Mouse (Mus musculus): ENCODE measurements around the gene 4933427I04Rik. TPM values are rescaled to one million over a fixed set of nuclear protein-coding genes. Genes with fewer than 3 reads are reported as not detected.

Gene 4933427I04Rik
- total and polyA plus RNA-seq, 2 experiments from 2014 or later, result 0.06 TPM; not detected in 1

DNA sequence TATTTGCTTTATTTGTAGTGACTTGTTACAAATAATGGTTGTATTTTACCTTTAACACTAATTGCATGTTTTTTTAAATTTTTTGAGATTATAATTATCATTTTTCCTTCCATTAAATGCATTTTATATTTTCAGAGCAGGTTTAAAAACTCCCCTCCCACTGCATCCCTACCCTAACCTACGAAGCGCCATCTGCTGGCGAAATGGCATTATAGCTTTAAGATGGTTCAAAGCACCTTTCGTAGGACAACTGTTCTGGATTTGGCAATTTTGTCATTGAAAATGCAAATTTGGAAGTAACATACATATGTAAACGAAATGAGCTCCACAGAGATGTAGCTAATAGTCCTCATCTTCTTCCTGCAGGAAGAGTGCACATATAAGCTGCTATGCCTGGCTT lies 39.2 kb downstream of the 4933427I04Rik start:
- Histone ChIP-seq H3K4me3 (ENCODE audit: low read depth, low read length) (no peak overlapping the region), H3K36me3 (ENCODE audit: insufficient read depth, low read length) (no peaks in the 10 kb centered on the region), H3K27me3 (ENCODE audit: insufficient read depth, low read length) (no peaks in the 10 kb centered on the region), H3K4me1 (ENCODE audit: insufficient read depth, low read length) (no peaks in the 10 kb centered on the region), H3K27ac (ENCODE audit: low read depth, low read length) (no peak overlapping the region), H3K9me3 (ENCODE audit: low read length) (no peaks in the 10 kb centered on the region), H3K9ac (replicated peaks; ENCODE audit: low read length, poor library complexity, severe bottlenecking) (no peak overlapping the region), H3K4me2 (ENCODE audit: low read depth, low read length, poor library complexity, severe bottlenecking) (no peak overlapping the region)
- ATAC-seq (ENCODE audit: low FRiP score) (no peak), DNase-seq (ENCODE audit: low spot score) (peak; percentile 82)
- TF ChIP-seq CTCF (IDR thresholded peaks at IDR 0.05), result peak; percentile 92
- WGBS, result 9% methylated on average over 5 of the region's 5 CpGs

DNA sequence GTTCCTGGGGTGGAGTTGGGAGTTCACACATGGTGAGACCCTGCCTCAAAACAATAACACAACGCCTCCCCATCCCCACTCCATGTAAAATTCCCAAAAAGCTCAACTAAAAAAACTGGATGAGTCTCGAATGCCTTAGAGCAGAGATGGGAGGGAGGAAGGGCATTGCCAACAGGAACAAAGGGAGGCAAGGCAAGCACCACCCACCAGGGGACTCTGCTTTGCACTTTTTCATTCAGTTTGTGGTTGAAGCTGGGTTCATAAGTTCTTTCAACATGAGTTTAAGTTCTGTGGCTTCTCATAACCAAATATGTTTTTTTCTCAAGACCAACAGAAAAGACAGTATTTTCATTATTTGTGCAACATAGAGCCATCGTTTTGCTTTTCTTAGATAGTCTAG lies 44.0 kb downstream of the 4933427I04Rik start:
- Histone ChIP-seq H3K4me3 (ENCODE audit: low read depth, low read length) (no peak overlapping the region), H3K4me2 (ENCODE audit: low read depth, low read length, poor library complexity, severe bottlenecking) (no peak overlapping the region), H3K9me3 (ENCODE audit: low read length) (no peaks in the 10 kb centered on the region), H3K36me3 (ENCODE audit: insufficient read depth, low read length) (no peaks in the 10 kb centered on the region), H3K27ac (ENCODE audit: low read depth, low read length) (no peak overlapping the region), H3K27me3 (ENCODE audit: insufficient read depth, low read length) (no peaks in the 10 kb centered on the region), H3K9ac (replicated peaks; ENCODE audit: low read length, poor library complexity, severe bottlenecking) (no peak overlapping the region), H3K4me1 (ENCODE audit: insufficient read depth, low read length) (0 out of 2 replicates have a peak, but pooled peaks cover 2% of the 10 kb centered on the region)
- ATAC-seq (ENCODE audit: low FRiP score) (no peak), DNase-seq (ENCODE audit: low spot score) (no peak)
- TF ChIP-seq CTCF (IDR thresholded peaks at IDR 0.05), result peak; percentile 24; the same call in 1 of the 2 replicates
- WGBS, result 73% methylated on average over 3 of the region's 3 CpGs

DNA sequence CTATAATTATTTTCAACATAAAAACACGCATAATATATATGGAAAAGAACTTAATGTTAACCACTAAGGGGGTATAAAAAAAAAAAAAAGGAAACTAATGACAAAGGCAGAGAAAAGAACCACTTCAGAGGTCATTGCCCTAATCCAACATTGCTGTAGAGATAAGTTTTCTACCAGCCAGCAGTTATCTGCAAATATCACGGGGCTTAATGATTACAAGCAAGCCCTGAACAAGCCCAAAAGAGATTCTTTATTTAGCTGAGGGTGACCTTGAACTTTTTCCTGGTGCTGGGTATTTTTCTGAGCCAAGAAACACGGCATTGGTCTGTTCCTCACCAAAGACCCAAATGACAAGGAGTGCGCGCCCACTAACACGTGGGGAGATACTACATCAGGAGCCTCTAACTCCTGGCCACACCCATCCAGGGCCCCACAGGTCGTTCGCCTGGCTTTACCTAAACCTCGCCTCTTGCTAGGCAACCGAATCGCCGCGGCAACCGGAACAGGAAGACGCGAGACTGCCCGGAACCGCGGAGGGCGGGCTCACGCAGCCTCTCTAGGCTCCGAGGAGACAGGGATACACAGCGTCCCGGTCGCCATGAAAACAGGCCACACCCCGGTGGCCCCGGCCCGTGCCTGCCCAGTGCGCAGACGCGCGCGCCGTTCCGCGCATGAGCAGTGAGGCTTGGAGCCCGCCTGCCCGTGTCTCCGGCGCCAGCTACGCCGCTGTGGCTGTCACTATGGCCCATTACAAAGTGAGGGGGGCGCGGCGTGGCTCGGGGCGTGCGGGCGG lies 45.0 kb downstream of the 4933427I04Rik start, which contains the start of gene Mycbp:
Mycbp (plus strand) TSS at position 500 of the 793 bp plus-strand sequence.
- 1% methylated on average over 40 of the region's 49 CpGs for WGBS
- no peak for TF ChIP-seq CTCF (IDR thresholded peaks at IDR 0.05)
- peak; percentile 98 for DNase-seq (ENCODE audit: low spot score)
- peak within 1 kb of the TSS; percentile 87 for H3K4me2 ChIP-seq (ENCODE audit: low read depth, low read length, poor library complexity, severe bottlenecking)
- H3K36me3 ChIP-seq (ENCODE audit: insufficient read depth, low read length), result no peaks in the 10 kb centered on the region
- H3K27me3 ChIP-seq (ENCODE audit: insufficient read depth, low read length), result no peaks in the 10 kb centered on the region
- peak within 1 kb of the TSS; percentile 40 for H3K27ac ChIP-seq (ENCODE audit: low read depth, low read length)
- ATAC-seq (ENCODE audit: low FRiP score), result peak; percentile 100
- H3K4me3 ChIP-seq (ENCODE audit: low read depth, low read length), result peak within 1 kb of the TSS; percentile 67
- no peaks in the 10 kb centered on the region for H3K9me3 ChIP-seq (ENCODE audit: low read length)
- peak within 1 kb of the TSS; percentile 66 for H3K9ac ChIP-seq (replicated peaks; ENCODE audit: low read length, poor library complexity, severe bottlenecking)
- H3K4me1 ChIP-seq (ENCODE audit: insufficient read depth, low read length), result 0 out of 2 replicates have a peak, but pooled peaks cover 2% of the 10 kb centered on the region

DNA sequence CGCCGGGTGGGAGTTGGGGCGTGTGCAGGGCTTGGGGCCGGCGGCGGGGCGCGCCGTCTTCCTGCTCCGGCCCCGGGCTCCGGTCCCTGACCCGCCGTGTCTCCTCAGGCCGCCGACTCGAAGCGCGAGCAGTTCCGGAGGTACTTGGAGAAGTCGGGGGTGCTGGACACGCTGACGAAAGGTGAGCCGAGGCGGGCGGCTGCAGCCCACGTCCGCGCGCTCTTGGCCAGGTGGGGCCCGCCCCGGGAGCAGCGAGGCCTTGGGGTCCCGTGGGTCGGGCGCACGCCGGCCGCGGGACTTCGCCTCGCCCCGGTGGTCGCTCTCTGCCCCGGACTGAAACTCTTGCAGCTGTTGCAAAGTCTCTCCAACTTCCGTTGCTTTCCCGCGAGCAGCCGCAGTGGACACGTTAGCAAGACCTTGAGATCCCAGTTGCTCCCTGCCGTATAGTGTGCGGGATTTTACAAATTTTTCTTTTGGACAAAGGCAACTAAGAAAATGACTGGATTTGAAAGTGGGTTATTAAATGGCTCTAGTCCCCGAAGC lies 45.7 kb downstream of the 4933427I04Rik start:
- Histone ChIP-seq H3K36me3 (ENCODE audit: insufficient read depth, low read length) (0 out of 2 replicates have a peak, but pooled peaks cover 3% of the 10 kb centered on the region), H3K4me2 (ENCODE audit: low read depth, low read length, poor library complexity, severe bottlenecking) (peak overlapping the region; percentile 87), H3K9me3 (ENCODE audit: low read length) (no peaks in the 10 kb centered on the region), H3K27me3 (ENCODE audit: insufficient read depth, low read length) (no peaks in the 10 kb centered on the region), H3K9ac (replicated peaks; ENCODE audit: low read length, poor library complexity, severe bottlenecking) (peak overlapping the region; percentile 66), H3K4me3 (ENCODE audit: low read depth, low read length) (peak overlapping the region; percentile 67), H3K27ac (ENCODE audit: low read depth, low read length) (peak overlapping the region; percentile 40; the same call in 1 of the 2 replicates), H3K4me1 (ENCODE audit: insufficient read depth, low read length) (0 out of 2 replicates have a peak, but pooled peaks cover 2% of the 10 kb centered on the region)
- ATAC-seq (ENCODE audit: low FRiP score) (no peak; the same call in 1 of the 2 replicates), DNase-seq (ENCODE audit: low spot score) (no peak)
- TF ChIP-seq CTCF (IDR thresholded peaks at IDR 0.05), result no peak
- under 1% methylated on average over 38 of the region's 53 CpGs for WGBS

DNA sequence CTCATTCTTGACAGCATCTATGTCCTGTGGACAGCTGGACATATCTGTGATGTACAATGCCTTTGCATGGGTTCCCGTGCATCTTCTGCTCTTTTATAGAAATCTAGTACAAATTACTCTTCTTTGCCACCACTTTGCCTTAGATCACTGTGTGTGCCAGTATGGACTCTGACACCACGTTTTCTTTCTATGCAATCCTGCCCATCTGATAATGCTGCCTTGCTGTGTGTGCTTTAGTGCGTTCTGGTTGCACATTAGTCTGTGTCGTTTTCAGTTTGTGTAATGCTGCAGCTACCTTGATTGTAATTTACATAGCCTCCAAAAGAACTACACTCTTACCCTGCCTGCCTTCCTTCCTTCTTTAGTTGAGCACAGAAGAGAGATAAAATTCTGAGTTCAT lies 52.0 kb downstream of the 4933427I04Rik start:
- Histone ChIP-seq H3K4me1 (ENCODE audit: insufficient read depth, low read length) (peaks cover 4% of the 10 kb centered on the region; the same call in 1 of the 2 replicates), H3K9me3 (ENCODE audit: low read length) (no peaks in the 10 kb centered on the region), H3K4me3 (ENCODE audit: low read depth, low read length) (no peak overlapping the region), H3K9ac (replicated peaks; ENCODE audit: low read length, poor library complexity, severe bottlenecking) (no peak overlapping the region), H3K4me2 (ENCODE audit: low read depth, low read length, poor library complexity, severe bottlenecking) (no peak overlapping the region), H3K27me3 (ENCODE audit: insufficient read depth, low read length) (no peaks in the 10 kb centered on the region), H3K36me3 (ENCODE audit: insufficient read depth, low read length) (peaks cover 8% of the 10 kb centered on the region), H3K27ac (ENCODE audit: low read depth, low read length) (no peak overlapping the region)
- ATAC-seq (ENCODE audit: low FRiP score), result no peak
- no peak for TF ChIP-seq CTCF (IDR thresholded peaks at IDR 0.05)
- no peak for DNase-seq (ENCODE audit: low spot score)
- WGBS, result 93% methylated on average over 4 of the region's 4 CpGs

DNA sequence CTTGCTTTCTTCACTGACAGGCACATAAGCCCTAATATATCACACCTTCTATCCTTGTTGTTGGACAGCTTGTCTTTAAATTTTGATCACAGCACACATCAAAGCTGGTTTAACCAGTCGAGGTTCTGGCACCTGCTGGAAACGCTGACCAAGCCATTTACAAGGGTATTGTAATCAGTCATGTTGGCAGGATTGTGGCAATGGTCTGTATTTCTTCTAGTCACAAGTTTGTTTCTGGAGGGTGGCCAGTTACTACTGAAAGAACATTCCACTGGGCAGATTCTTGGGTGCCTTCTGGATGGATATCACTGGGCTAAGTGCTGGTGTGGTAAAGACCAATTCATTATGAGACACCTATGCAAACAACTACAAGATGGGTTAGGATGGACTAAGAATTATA lies 53.0 kb downstream of the 4933427I04Rik start:
- Histone ChIP-seq H3K9ac (replicated peaks; ENCODE audit: low read length, poor library complexity, severe bottlenecking) (no peak overlapping the region), H3K4me1 (ENCODE audit: insufficient read depth, low read length) (peaks cover 4% of the 10 kb centered on the region; the same call in 1 of the 2 replicates), H3K27ac (ENCODE audit: low read depth, low read length) (no peak overlapping the region), H3K27me3 (ENCODE audit: insufficient read depth, low read length) (no peaks in the 10 kb centered on the region), H3K4me2 (ENCODE audit: low read depth, low read length, poor library complexity, severe bottlenecking) (no peak overlapping the region), H3K36me3 (ENCODE audit: insufficient read depth, low read length) (peaks cover 8% of the 10 kb centered on the region), H3K9me3 (ENCODE audit: low read length) (no peaks in the 10 kb centered on the region), H3K4me3 (ENCODE audit: low read depth, low read length) (no peak overlapping the region)
- WGBS, result 83% methylated on average over 2 of the region's 2 CpGs
- no peak for TF ChIP-seq CTCF (IDR thresholded peaks at IDR 0.05)
- no peak for DNase-seq (ENCODE audit: low spot score)
- ATAC-seq (ENCODE audit: low FRiP score), result no peak

Other genes starting within 250 kb of the 4933427I04Rik start
- gene Macf1, start 175.3 kb upstream of the 4933427I04Rik start, total RNA-seq (2014; rRNA removed), result 338 and 390 TPM in 2 replicates
- gene Macf1, start 175.3 kb upstream of the 4933427I04Rik start, polyA plus RNA-seq (2015; fragmentation: Nextera tagmentation; extraction: Ambion mirVana), result 59.7 and 73.3 TPM in 2 replicates
- 141 and 145 TPM in 2 replicates for gene Ndufs5, start 141.5 kb upstream of the 4933427I04Rik start, total RNA-seq (2014; rRNA removed)
- 588 and 616 TPM in 2 replicates for gene Ndufs5, start 141.5 kb upstream of the 4933427I04Rik start, polyA plus RNA-seq (2015; fragmentation: Nextera tagmentation; extraction: Ambion mirVana)
- gene Akirin1, start 109.3 kb upstream of the 4933427I04Rik start, total RNA-seq (2014; rRNA removed), result 60.5 and 72.6 TPM in 2 replicates
- 80.2 and 91.5 TPM in 2 replicates for gene Akirin1, start 109.3 kb upstream of the 4933427I04Rik start, polyA plus RNA-seq (2015; fragmentation: Nextera tagmentation; extraction: Ambion mirVana)
- 1.2 and 2.2 TPM in 2 replicates for gene Rhbdl2, start 71.8 kb upstream of the 4933427I04Rik start, total RNA-seq (2014; rRNA removed)
- gene Rhbdl2, start 71.8 kb upstream of the 4933427I04Rik start, polyA plus RNA-seq (2015; fragmentation: Nextera tagmentation; extraction: Ambion mirVana), result 1.4 and 1.5 TPM in 2 replicates
- 6.7 and 6.8 TPM in 2 replicates for gene Mycbp, start 45.2 kb downstream of the 4933427I04Rik start, total RNA-seq (2014; rRNA removed)
- 34.9 and 46.6 TPM in 2 replicates for gene Mycbp, start 45.2 kb downstream of the 4933427I04Rik start, polyA plus RNA-seq (2015; fragmentation: Nextera tagmentation; extraction: Ambion mirVana)
- 38.1 and 55.7 TPM in 2 replicates for gene Rragc, start 57.8 kb downstream of the 4933427I04Rik start, total RNA-seq (2014; rRNA removed)
- gene Rragc, start 57.8 kb downstream of the 4933427I04Rik start, polyA plus RNA-seq (2015; fragmentation: Nextera tagmentation; extraction: Ambion mirVana), result 39.3 and 41.9 TPM in 2 replicates
- not detected in 2 replicates for gene 4930535I16Rik, start 58.3 kb downstream of the 4933427I04Rik start, total RNA-seq (2014; rRNA removed)
- not detected in 2 replicates for gene 4930535I16Rik, start 58.3 kb downstream of the 4933427I04Rik start, polyA plus RNA-seq (2015; fragmentation: Nextera tagmentation; extraction: Ambion mirVana)

All from midbrain, postnatal 0 days (tissue).